Mouse (Mus musculus) limb, embryonic 10.5 days (tissue): ENCODE results near the gene Spata32. TPM values are rescaled to one million over a fixed set of nuclear protein-coding genes. Genes with fewer than 3 reads are reported as not detected.

Source experiments
- DNase-seq: peaks from one replicate; pipeline ENCODE4 v3.0.0-alpha.2; 2017; ENCODE audit warnings: low spot score
- H3K27ac ChIP-seq: fragments of 300-500 bp; sonication (generic); 2 replicates; pipeline ENCODE4 v1.5.1; 2016; ENCODE audit warnings: mild to moderate bottlenecking
- H3K27me3 ChIP-seq: fragments of 300-500 bp; sonication (generic); 2 replicates; pipeline ENCODE4 v1.6.1; 2016; ENCODE audit warnings: low read depth, mild to moderate bottlenecking; ENCODE audit not compliant: poor library complexity, severe bottlenecking
- H3K36me3 ChIP-seq: fragments of 300-500 bp; sonication (generic); 2 replicates; pipeline ENCODE4 v1.6.1; 2016; ENCODE audit warnings: mild to moderate bottlenecking, moderate library complexity
- H3K4me1 ChIP-seq: fragments of 300-500 bp; sonication (generic); 2 replicates; pipeline ENCODE4 v1.6.1; 2016
- H3K4me3 ChIP-seq: fragments of 300-500 bp; sonication (generic); 2 replicates; pipeline ENCODE4 v1.5.1; 2016; ENCODE audit warnings: mild to moderate bottlenecking, moderate library complexity
- H3K9me3 ChIP-seq: fragments of 300-500 bp; sonication (generic); replicated peaks from 2 replicates; pipeline ENCODE4 v1.6.1; 2016; ENCODE audit warnings: mild to moderate bottlenecking
- WGBS: fragments of 180-500 bp; shearing (Covaris S2); methylation state at CpG from one replicate; pipeline ENCODE4 v1.1.7; 2016; 5-methylcytosine and 5-hydroxymethylcytosine counted together
- polyA plus RNA-seq: library from polyadenylated mRNA; unstranded; fragments of >200 nt; fragmentation: Nextera tagmentation; extraction: Ambion mirVana; gene quantifications from 2 replicates; pipeline ENCODE4 v1.2.1, GENCODE M21; 2016

Gene Spata32
- polyA plus RNA-seq, 1 experiment from 2014 or later, result not detected

DNA sequence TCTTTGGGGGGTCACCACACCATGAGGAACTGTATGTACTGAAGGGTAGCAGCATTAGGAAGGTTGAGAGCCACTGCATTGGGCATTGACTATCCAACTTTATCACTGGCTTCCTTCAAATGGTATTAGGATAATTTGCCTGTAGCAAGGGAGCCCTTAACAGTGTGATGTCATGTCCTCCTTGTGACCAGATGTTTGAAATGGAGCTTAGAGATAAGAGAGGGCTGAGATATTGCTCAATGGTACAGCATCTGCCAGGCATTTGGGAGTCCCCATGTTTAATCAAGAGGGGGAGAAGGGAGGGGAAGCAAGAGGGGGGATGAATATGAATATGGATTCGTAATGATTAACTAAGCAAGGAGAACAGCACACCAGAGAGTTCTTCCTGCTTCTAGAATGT lies 2.9 kb downstream of the Spata32 start:
- 88% methylated on average over 1 of the region's 1 CpGs for WGBS
- Histone ChIP-seq H3K9me3 (peaks cover 3% of the 10 kb centered on the region; the same call in 1 of the 2 replicates), H3K36me3 (peaks cover 10% of the 10 kb centered on the region), H3K27me3 (peaks cover 49% of the 10 kb centered on the region), H3K4me3 (no peak overlapping the region), H3K27ac (no peak overlapping the region), H3K4me1 (peaks cover 12% of the 10 kb centered on the region)
- DNase-seq, result no peak

DNA sequence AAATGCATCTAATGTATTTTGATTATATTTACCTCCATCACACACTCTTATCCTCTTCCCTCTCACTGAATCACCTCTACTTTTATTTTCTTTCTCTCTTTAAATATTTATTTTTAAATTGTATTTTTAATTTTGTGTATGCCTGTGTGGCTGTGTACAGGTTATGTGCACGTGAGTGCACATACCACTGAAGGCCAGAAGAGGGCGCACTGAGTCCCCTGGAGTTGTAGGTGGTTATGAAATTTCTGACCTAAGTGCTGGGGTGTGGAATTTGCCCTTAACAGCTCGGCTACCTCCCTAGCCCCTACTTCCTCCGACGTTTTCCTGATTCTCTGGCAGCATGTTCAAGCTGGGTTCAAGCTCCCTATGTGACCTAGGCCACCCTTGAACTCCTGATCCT lies 4.5 kb downstream of the Spata32 start:
- WGBS, result 89% methylated on average over 5 of the region's 5 CpGs
- peaks cover 12% of the 10 kb centered on the region for H3K4me1 ChIP-seq

DNA sequence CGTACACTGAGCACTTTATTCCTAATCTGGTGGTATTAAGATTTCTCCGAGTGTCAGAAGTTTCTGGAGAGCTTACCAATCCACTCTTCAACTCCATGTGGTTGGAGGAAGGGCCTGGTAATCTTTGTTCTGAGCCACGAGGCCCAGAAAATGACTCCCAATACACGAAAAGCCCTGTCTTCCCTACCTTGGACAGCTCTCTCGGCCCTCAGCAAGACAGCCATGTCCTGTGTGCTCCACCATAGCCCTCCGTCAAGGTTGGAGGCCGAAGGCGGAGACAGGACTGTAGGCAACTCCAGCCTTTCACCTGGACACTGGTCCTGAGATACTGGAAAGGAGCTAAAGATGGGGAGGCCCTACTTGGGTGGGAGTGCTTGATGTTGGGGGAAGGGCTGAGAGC lies 7.9 kb downstream of the Spata32 start:
- H3K9me3 ChIP-seq, result peaks cover 3% of the 10 kb centered on the region; the same call in 1 of the 2 replicates
- WGBS, result 68% methylated on average over 8 of the region's 8 CpGs
- H3K27me3 ChIP-seq, result peaks cover under 1% of the 10 kb centered on the region; the same call in 1 of the 2 replicates
- H3K36me3 ChIP-seq, result no peaks in the 10 kb centered on the region
- no peak for DNase-seq
- H3K4me1 ChIP-seq, result no peaks in the 10 kb centered on the region
- no peak overlapping the region for H3K4me3 ChIP-seq
- no peak overlapping the region for H3K27ac ChIP-seq

More for the DNA sequence above, 4.5 kb downstream of the Spata32 start:
- DNase-seq, result no peak
- H3K9me3 ChIP-seq, result peaks cover 3% of the 10 kb centered on the region; the same call in 1 of the 2 replicates
- peaks cover 34% of the 10 kb centered on the region for H3K27me3 ChIP-seq
- no peaks in the 10 kb centered on the region for H3K36me3 ChIP-seq
- no peak overlapping the region for H3K4me3 ChIP-seq
- no peak overlapping the region for H3K27ac ChIP-seq

DNA sequence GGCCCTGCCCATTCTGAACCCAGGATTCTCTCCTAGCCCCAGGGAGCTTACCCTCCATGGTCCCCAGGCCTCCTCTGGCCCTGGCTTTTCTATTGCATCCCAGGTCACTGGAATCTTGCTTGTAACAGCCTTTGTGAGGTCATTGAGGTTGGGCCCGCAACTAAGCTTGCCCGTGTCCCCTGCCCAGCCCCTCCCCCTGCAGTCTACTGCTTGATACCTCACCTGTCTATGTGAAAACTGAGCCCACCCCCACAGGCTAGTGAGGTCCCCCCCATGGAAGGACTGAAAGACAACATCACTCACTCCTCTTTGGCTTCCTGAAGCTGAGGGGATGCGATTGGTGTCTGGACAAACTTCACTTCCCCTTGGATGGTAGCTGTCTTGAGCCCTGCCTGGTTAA lies 9.8 kb downstream of the Spata32 start, which contains the start of gene 1700023F06Rik:
1700023F06Rik (minus strand) TSS at position 101 of the 400 bp plus-strand sequence.
- H3K27ac ChIP-seq, result no peak within 1 kb of the TSS
- no peaks in the 10 kb centered on the region for H3K4me1 ChIP-seq
- H3K36me3 ChIP-seq, result no peaks in the 10 kb centered on the region
- 89% methylated on average over 3 of the region's 3 CpGs for WGBS
- DNase-seq, result no peak
- H3K9me3 ChIP-seq, result no peaks in the 10 kb centered on the region; the same call in 1 of the 2 replicates
- H3K4me3 ChIP-seq, result no peak within 1 kb of the TSS
- H3K27me3 ChIP-seq, result no peaks in the 10 kb centered on the region

DNA sequence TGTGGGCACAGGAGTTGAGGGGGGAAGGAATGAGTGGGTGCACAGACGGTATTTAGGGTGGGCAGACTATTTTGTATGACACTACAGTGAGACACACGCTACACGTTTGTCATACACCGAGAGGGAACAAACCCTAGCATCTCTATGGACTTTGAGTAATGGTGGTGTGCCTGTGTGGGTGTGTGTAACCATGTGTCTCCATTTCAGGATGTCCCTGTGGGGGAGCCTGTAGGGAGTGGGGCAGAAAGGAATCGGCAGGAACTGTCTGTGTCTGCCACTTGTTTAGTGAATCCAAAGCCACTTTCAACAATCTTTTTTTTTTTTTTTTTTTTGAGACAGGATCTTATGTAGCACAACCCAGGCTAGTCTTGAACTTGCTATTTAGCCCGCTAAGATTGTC lies 12.0 kb downstream of the Spata32 start:
- Histone ChIP-seq H3K36me3 (no peaks in the 10 kb centered on the region), H3K9me3 (no peaks in the 10 kb centered on the region; the same call in 1 of the 2 replicates), H3K27me3 (peaks cover 19% of the 10 kb centered on the region), H3K27ac (no peak overlapping the region), H3K4me1 (no peaks in the 10 kb centered on the region), H3K4me3 (no peak overlapping the region)
- no peak for DNase-seq
- WGBS, result 86% methylated on average over 6 of the region's 6 CpGs

DNA sequence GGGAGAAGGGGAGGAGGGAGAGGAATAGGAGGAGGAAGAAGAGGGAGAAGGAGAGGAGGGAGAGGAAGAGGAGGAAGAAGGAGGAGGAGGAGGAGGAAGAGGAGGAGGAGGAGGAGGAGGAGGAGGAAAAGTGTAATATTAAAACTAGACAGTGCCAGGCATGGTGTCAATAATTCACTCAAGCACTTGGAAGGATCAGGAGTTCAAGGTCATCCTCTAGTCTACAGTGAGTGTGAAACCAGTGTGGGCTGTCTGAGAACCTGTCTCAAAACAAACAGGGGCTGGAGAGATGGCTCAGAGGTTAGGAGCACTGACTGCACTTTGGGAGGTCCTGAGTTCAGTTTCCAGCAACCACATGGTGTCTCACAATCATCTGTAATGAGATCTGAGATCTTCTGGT lies 15.9 kb downstream of the Spata32 start:
- no peak for DNase-seq
- Histone ChIP-seq H3K9me3 (no peaks in the 10 kb centered on the region), H3K27me3 (peaks cover 57% of the 10 kb centered on the region), H3K36me3 (no peaks in the 10 kb centered on the region), H3K4me1 (peaks cover 17% of the 10 kb centered on the region), H3K4me3 (no peak overlapping the region), H3K27ac (no peak overlapping the region)

DNA sequence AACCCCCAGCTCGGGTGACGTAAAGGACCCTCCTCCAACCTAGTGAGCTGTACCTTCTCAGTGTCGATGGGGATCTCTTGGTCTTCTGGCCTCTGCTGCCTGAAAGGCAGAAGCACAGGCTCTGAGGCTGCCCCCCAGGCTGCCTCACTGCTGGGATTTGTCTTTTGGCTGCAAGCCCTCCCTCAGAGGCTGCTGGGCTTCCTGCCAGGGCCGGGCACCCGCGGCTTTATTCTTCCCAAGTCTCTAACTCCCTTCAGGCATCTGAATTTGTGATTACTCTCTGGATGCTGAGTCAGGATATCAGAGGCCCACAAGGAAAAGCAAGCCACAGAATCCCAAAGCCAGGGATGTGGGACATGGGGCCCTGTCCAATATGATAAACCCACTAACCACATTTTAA lies 16.6 kb downstream of the Spata32 start:
- WGBS, result 37% methylated on average over 6 of the region's 6 CpGs
- no peak for DNase-seq
- Histone ChIP-seq H3K36me3 (no peaks in the 10 kb centered on the region), H3K4me3 (no peak overlapping the region), H3K27me3 (peaks cover 64% of the 10 kb centered on the region), H3K9me3 (no peaks in the 10 kb centered on the region), H3K4me1 (peaks cover 17% of the 10 kb centered on the region), H3K27ac (no peak overlapping the region)

DNA sequence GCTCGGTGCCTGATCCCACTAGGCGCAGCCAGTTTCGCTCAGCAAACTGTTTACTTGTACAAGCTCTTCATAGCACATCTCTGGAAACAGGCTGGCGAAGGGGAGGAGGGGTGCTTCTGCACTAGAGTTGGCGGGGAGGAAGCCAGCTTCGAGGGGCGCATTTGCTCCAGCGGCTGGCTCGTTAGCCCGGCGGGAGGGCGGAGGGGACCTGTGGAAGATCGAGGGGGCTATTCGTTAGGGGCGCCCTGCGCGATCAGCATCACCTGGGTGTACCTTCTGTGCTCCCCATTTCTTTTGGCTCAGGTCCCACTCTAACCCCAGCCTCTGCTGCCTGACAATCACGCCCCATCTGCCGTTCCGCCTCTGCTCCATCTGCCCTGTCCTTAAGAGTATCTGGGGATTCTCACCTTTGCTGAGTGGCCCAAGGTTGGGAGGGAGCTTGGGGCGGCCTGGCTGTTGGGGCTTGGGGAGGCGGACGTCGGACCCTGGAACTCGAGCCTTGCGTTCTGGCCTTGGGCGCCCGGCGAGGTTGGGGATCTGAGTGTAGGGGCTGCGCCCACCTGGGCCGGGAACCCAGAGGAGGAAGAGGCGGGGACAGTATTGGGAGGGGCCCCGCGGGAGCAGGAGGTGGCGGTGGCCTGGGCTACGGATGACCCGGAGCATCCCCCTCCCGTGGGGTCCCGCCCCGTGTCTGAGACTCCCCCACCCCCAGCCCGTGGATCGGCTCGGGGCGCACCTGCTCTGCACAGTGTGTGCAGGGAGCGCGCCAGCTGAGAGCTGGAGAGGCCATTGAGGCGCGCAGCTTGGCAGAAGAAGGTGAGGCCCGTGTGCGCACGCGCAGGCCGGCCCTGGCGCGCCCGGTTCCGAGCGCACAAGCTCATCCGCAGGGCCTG lies 19.1 kb downstream of the Spata32 start:
- peaks cover 17% of the 10 kb centered on the region for H3K4me1 ChIP-seq
- under 1% methylated on average over 59 of the region's 59 CpGs for WGBS
- peak overlapping the region; percentile 54 for H3K4me3 ChIP-seq
- H3K9me3 ChIP-seq, result no peaks in the 10 kb centered on the region
- peaks cover 89% of the 10 kb centered on the region for H3K27me3 ChIP-seq
- no peaks in the 10 kb centered on the region for H3K36me3 ChIP-seq
- H3K27ac ChIP-seq, result no peak overlapping the region
- no peak for DNase-seq

DNA sequence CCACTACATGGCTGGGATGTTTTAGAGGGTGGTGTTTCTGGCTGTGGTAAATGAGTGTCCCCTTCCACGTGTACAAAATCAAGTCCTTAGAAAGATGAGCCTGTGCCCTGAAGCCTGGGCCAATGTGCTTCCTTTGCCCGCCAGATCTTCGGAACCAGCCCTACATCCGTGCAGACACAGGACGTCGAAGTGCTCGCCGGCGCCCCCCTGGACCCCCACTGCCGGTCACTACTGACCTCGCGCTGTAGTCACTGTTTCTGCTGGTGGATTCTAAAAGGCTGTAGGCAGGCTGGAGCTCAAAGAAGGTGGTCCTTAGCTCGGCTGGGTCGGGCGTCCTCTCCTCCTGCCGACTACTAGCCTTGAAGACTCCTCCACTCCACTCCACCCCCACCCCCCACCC lies 19.9 kb downstream of the Spata32 start:
- H3K27me3 ChIP-seq, result peaks cover 98% of the 10 kb centered on the region
- H3K27ac ChIP-seq, result no peak overlapping the region
- H3K9me3 ChIP-seq, result no peaks in the 10 kb centered on the region
- H3K4me3 ChIP-seq, result peak overlapping the region; percentile 54
- H3K36me3 ChIP-seq, result no peaks in the 10 kb centered on the region
- WGBS, result 4% methylated on average over 16 of the region's 16 CpGs
- no peak for DNase-seq
- H3K4me1 ChIP-seq, result peaks cover 21% of the 10 kb centered on the region

DNA sequence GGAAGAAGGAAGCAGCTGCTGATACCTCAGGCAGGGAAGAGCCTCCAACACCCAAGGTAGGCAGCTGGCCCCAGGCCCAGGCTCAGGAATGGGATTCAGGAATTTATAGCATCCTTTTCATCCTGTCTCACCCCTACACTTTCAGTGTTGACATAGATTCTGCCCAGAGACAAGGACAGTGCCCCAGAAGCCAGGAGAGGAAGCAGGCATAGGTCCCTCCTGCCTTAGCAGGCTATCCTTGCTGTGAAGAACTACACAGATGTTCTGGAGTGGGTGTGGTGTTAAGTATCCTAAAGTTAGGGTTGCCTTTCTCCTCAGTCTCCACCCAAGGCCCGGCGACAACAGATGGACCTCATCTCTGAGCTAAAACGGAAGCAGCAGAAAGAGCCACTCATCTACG lies 20.9 kb downstream of the Spata32 start:
- peaks cover 100% of the 10 kb centered on the region for H3K27me3 ChIP-seq
- no peaks in the 10 kb centered on the region for H3K9me3 ChIP-seq
- no peak overlapping the region for H3K4me3 ChIP-seq
- H3K4me1 ChIP-seq, result peaks cover 31% of the 10 kb centered on the region
- 89% methylated on average over 4 of the region's 4 CpGs for WGBS
- no peak overlapping the region for H3K27ac ChIP-seq
- DNase-seq, result no peak
- no peaks in the 10 kb centered on the region for H3K36me3 ChIP-seq

DNA sequence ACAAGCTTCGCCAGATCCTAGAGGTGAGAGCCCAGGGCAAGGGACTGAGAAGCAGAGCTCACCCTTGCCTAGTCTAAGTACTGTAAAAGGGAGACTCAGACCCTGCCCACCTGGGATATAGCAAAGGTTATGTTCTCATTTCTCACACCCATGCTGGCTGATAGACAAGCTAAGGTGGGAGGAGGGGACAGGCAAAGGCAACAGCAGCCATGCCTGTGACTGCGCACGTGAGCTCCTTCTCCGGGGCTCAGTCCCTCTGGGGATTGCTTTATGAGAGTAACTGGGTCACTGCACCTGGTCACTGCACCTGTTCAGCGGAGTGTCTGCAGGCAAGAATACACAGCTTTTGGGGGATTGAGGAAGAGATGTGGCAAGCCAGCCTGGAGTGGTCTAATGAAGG lies 22.6 kb downstream of the Spata32 start:
- Histone ChIP-seq H3K27ac (no peak overlapping the region), H3K9me3 (no peaks in the 10 kb centered on the region), H3K36me3 (no peaks in the 10 kb centered on the region), H3K27me3 (peaks cover 100% of the 10 kb centered on the region), H3K4me3 (no peak overlapping the region), H3K4me1 (peaks cover 33% of the 10 kb centered on the region)
- DNase-seq, result no peak
- 84% methylated on average over 5 of the region's 5 CpGs for WGBS

DNA sequence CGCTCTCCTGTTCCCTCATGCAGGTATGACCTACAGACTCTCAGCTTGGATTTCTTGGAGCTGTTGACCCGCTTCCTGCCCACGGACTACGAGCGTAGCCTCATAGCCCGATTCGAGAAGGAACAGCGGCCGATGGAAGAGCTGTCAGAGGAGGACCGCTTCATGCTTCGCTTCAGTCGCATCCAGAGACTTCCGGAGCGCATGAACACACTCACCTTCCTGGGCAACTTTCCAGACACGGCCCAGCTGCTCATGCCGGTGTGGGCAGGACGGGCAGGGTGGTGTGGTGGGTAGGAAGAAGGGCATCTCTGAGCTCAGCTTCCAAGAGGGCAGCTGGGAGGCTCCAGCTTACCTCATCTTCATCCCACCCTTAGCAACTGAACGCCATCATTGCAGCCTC lies 23.0 kb downstream of the Spata32 start:
- no peak overlapping the region for H3K27ac ChIP-seq
- DNase-seq, result no peak
- H3K4me3 ChIP-seq, result no peak overlapping the region
- H3K27me3 ChIP-seq, result peaks cover 100% of the 10 kb centered on the region
- no peaks in the 10 kb centered on the region for H3K9me3 ChIP-seq
- H3K4me1 ChIP-seq, result peaks cover 33% of the 10 kb centered on the region
- no peaks in the 10 kb centered on the region for H3K36me3 ChIP-seq
- WGBS, result 90% methylated on average over 18 of the region's 18 CpGs

DNA sequence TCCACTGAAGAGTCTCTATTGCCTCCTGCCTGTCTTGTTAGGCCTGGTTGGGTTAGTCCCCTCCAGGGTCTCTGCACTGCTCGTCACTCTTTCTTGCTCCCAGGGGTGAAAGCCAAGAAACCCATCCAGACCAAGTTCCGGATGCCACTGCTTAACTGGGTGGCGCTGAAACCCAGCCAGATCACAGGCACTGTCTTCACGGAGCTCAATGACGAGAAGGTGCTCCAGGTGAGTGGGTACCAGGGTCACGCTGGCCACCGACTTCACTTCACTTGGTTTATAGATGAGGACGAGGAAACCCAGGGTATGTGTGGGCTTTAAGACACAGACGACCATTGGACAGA lies 24.4 kb downstream of the Spata32 start:
- H3K27me3 ChIP-seq, result peaks cover 99% of the 10 kb centered on the region
- no peak overlapping the region for H3K27ac ChIP-seq
- no peak for DNase-seq
- H3K4me1 ChIP-seq, result peaks cover 23% of the 10 kb centered on the region
- no peaks in the 10 kb centered on the region for H3K9me3 ChIP-seq
- no peaks in the 10 kb centered on the region for H3K36me3 ChIP-seq
- no peak overlapping the region for H3K4me3 ChIP-seq
- WGBS, result 35% methylated on average over 9 of the region's 9 CpGs
